Mouse (Mus musculus): ENCODE measurements around the gene Gm10153.

GRCm38 (mm10) chr7:142231540-142231939 is 41.4 kb upstream of the Gm10153 start:
- TF ChIP-seq POLR2A (IDR thresholded peaks at IDR 0.05; ENCODE audit: insufficient read depth, low read length) (peak; percentile 18), CTCF (IDR thresholded peaks at IDR 0.05; ENCODE audit: low read depth, low read length) (no peak), EP300 (IDR thresholded peaks at IDR 0.05; ENCODE audit: insufficient read depth, low read depth, low read length) (0 out of 2 replicates have a peak, but pooled peaks have one; percentile 52)
